Mouse (Mus musculus): ENCODE data around the gene Uhmk1. TPM values are rescaled to one million over a fixed set of nuclear protein-coding genes. Genes with fewer than 3 reads are reported as not detected.
A peak's percentile ranks its signal among the peaks of the same experiment; 100 is the strongest.

Uhmk1 gene
- total and polyA plus RNA-seq, 3 experiments, result 22.7 to 32.5 (median 25.0) TPM

DNA sequence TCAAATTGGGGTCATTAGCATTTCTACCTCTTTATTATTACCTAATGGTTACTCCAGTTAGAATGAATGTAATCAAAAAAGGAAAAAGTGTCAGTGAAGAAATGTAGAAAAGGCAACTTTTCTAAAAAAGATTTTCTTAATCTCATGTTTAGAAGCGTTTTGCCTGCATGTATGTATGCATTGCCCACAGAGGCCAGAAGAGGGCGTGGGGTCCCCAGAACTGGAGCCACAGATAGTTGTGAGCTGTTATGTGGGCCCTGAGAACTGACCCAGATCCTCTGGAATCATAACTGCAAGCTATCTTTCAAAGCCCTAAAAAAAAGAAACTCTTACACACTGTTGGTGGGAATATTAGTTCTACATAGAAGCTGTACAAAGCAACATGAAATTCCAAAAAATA, 59.9 kb downstream of the Uhmk1 start:
- H3K27ac ChIP-seq (ENCODE audit: insufficient read depth, low read depth), result no peak overlapping the region
- H3K4me1 ChIP-seq (ENCODE audit: control insufficient read depth in 1 of 2, insufficient read depth in 2 of 2), result peaks cover 5 to 33% of the 10 kb centered on the region in 2 experiments; a peak in 2 of 4 replicates
- H3K27me3 ChIP-seq (replicated peaks), result no peaks in the 10 kb centered on the region
- no peaks in the 10 kb centered on the region; the same call in 1 of the 2 replicates for H3K79me2 ChIP-seq (replicated peaks; ENCODE audit: control insufficient read depth, extremely low read depth, insufficient read depth, poor library complexity, severe bottlenecking)
- TF ChIP-seq CTCF (conservative IDR thresholded peaks at IDR 0.05 in 1 of 2, IDR thresholded peaks at IDR 0.05 in 1 of 2; ENCODE audit: low read depth in 2 of 2, low read length in 2 of 2) (peak in 1 of 2 experiments; percentile 35; a peak in 2 of 4 replicates), CHD1 (IDR thresholded peaks at IDR 0.05; ENCODE audit: low read depth, low read length) (no peak)
- no peaks in the 10 kb centered on the region for H3K9me3 ChIP-seq (replicated peaks; ENCODE audit: low read length)
- in situ Hi-C loops (cut with MboI; ENCODE audit: low pct_ligation_motif_present, low pct_unique_long_range_greater_than_20kb, low sequenced_read_pairs), result loop anchor here (25.0 kb wide), 1 partner anchor 618 kb away; the partner anchor contains the start of gene Nuf2
- dilution Hi-C loops (cut with MboI; ENCODE audit: extremely low pct_ligation_motif_present, extremely low pct_unique_long_range_greater_than_20kb, low sequenced_read_pairs), result no loop called here
- H3K36me3 ChIP-seq (replicated peaks in 1 of 2; ENCODE audit: control insufficient read depth in 1 of 2, insufficient read depth in 1 of 2, low read length in 1 of 2), result peaks cover 13 to 50% of the 10 kb centered on the region in 2 experiments
- H3K4me2 ChIP-seq (ENCODE audit: insufficient read depth, low read depth, poor library complexity, severe bottlenecking), result no peak overlapping the region
- no peak for DNase-seq (ENCODE audit: extremely low read depth)
- no peak overlapping the region for H3K9ac ChIP-seq (ENCODE audit: insufficient read depth, low read depth)
- H3K4me3 ChIP-seq (replicated peaks in 1 of 3; ENCODE audit: low read depth in 2 of 3, low read length in 2 of 3, poor library complexity in 1 of 3), result no peak overlapping the region

DNA sequence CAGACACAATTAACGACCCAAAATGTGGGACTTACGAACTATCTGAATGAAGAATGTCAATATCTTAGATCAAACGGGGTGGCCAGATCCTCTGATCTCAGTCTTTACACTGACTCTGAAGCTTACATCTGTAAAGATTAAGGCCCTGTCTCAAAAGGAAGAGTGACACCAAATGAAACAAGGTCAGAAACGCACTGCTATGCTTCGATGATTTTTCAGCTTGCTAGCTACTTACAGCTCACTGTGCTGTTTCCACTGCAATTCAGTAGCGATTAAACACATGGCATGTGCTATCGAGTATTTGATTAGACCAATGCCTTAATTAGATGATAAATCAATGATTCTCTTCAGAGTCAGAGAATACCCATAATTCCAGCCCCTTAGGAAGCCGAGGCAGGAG, 61.2 kb downstream of the Uhmk1 start:
- H3K27me3 ChIP-seq (replicated peaks), result no peaks in the 10 kb centered on the region
- dilution Hi-C loops (cut with MboI; ENCODE audit: extremely low pct_ligation_motif_present, extremely low pct_unique_long_range_greater_than_20kb, low sequenced_read_pairs), result no loop called here
- H3K36me3 ChIP-seq (replicated peaks in 1 of 2; ENCODE audit: control insufficient read depth in 1 of 2, insufficient read depth in 1 of 2, low read length in 1 of 2), result peaks cover 22 to 55% of the 10 kb centered on the region in 2 experiments
- no peaks in the 10 kb centered on the region; the same call in 1 of the 2 replicates for H3K79me2 ChIP-seq (replicated peaks; ENCODE audit: control insufficient read depth, extremely low read depth, insufficient read depth, poor library complexity, severe bottlenecking)
- H3K9me3 ChIP-seq (replicated peaks; ENCODE audit: low read length), result no peaks in the 10 kb centered on the region
- H3K4me3 ChIP-seq (replicated peaks in 1 of 3; ENCODE audit: low read depth in 2 of 3, low read length in 2 of 3, poor library complexity in 1 of 3), result no peak overlapping the region
- peaks cover 5 to 43% of the 10 kb centered on the region in 2 experiments; a peak in 2 of 4 replicates for H3K4me1 ChIP-seq (ENCODE audit: control insufficient read depth in 1 of 2, insufficient read depth in 2 of 2)
- 0 out of 2 replicates have a peak overlapping the region, but pooled peaks have one; percentile 30 for H3K9ac ChIP-seq (ENCODE audit: insufficient read depth, low read depth)
- H3K4me2 ChIP-seq (ENCODE audit: insufficient read depth, low read depth, poor library complexity, severe bottlenecking), result peak overlapping the region; percentile 55
- in situ Hi-C loops (cut with MboI; ENCODE audit: low pct_ligation_motif_present, low pct_unique_long_range_greater_than_20kb, low sequenced_read_pairs), result loop anchor here (25.0 kb wide), 1 partner anchor 617 kb away; the partner anchor contains the start of gene Nuf2
- DNase-seq (ENCODE audit: extremely low read depth), result peak; percentile 58
- peak overlapping the region; percentile 92 for H3K27ac ChIP-seq (ENCODE audit: insufficient read depth, low read depth)
- no peak; the same call in 1 of the 2 replicates for TF ChIP-seq ETS1 (conservative IDR thresholded peaks at IDR 0.05; ENCODE audit: low read depth, low read length)
- no peak for TF ChIP-seq GABPA (IDR thresholded peaks at IDR 0.05; ENCODE audit: insufficient replicate concordance, low read depth, low read length)
- peak; percentile 79 for TF ChIP-seq EP300 (IDR thresholded peaks at IDR 0.05; ENCODE audit: low read length)
- TF ChIP-seq MAFK (IDR thresholded peaks at IDR 0.05; ENCODE audit: insufficient replicate concordance, low read length), result no peak
- no peak for TF ChIP-seq POLR2AphosphoS2 (IDR thresholded peaks at IDR 0.05; ENCODE audit: low read depth, low read length)
- no peak for TF ChIP-seq RCOR1 (conservative IDR thresholded peaks at IDR 0.05; ENCODE audit: low read depth, low read length)
- TF ChIP-seq ZMIZ1 (IDR thresholded peaks at IDR 0.05; ENCODE audit: low read depth, low read length), result no peak
- no peak for TF ChIP-seq E2F4 (IDR thresholded peaks at IDR 0.05; ENCODE audit: insufficient replicate concordance, low read depth, low read length)
- TF ChIP-seq MAZ (IDR thresholded peaks at IDR 0.05; ENCODE audit: low read depth, low read length), result no peak
- TF ChIP-seq MYC (IDR thresholded peaks at IDR 0.05; ENCODE audit: low read depth, low read length), result peak; percentile 80
- peak; percentile 20; the same call in 1 of the 2 replicates for TF ChIP-seq TCF12 (IDR thresholded peaks at IDR 0.05; ENCODE audit: low read depth, low read length)
- no peak for TF ChIP-seq USF2 (conservative IDR thresholded peaks at IDR 0.05; ENCODE audit: low read depth, low read length)
- peak; percentile 64 for TF ChIP-seq MAX (IDR thresholded peaks at IDR 0.05; ENCODE audit: low read length)
- 0 out of 2 replicates have a peak, but pooled peaks have one; percentile 57 for TF ChIP-seq CHD1 (IDR thresholded peaks at IDR 0.05; ENCODE audit: low read depth, low read length)
- peak; percentile 37; the same call in 1 of the 2 replicates for TF ChIP-seq MEF2A (IDR thresholded peaks at IDR 0.05; ENCODE audit: borderline replicate concordance, low read depth, low read length)
- TF ChIP-seq JUN (IDR thresholded peaks at IDR 0.05; ENCODE audit: insufficient read depth, low read depth, low read length), result no peak
- TF ChIP-seq ZKSCAN1 (IDR thresholded peaks at IDR 0.05; ENCODE audit: borderline replicate concordance, low read depth, low read length), result no peak
- TF ChIP-seq SMC3 (IDR thresholded peaks at IDR 0.05; ENCODE audit: low read depth, low read length), result no peak
- TF ChIP-seq NRF1 (IDR thresholded peaks at IDR 0.05; ENCODE audit: low read depth, low read length), result no peak
- TF ChIP-seq KAT2A (IDR thresholded peaks at IDR 0.05; ENCODE audit: insufficient replicate concordance, low read length), result no peak
- TF ChIP-seq ELF1 (IDR thresholded peaks at IDR 0.05; ENCODE audit: low read depth, low read length), result no peak
- peak; percentile 64 for TF ChIP-seq JUND (conservative IDR thresholded peaks at IDR 0.05; ENCODE audit: low read depth, low read length)
- TF ChIP-seq TBP (conservative IDR thresholded peaks at IDR 0.05; ENCODE audit: low read depth, low read length), result no peak
- peak; percentile 79 for TF ChIP-seq IRF4 (IDR thresholded peaks at IDR 0.05; ENCODE audit: low read depth, low read length)
- peak; percentile 65; the same call in 1 of the 2 replicates for TF ChIP-seq MXI1 (IDR thresholded peaks at IDR 0.05; ENCODE audit: low read depth, low read length)
- TF ChIP-seq RAD21 (IDR thresholded peaks at IDR 0.05; ENCODE audit: low read depth, low read length), result no peak
- no peak for TF ChIP-seq PAX5 (IDR thresholded peaks at IDR 0.05; ENCODE audit: low read length)
- TF ChIP-seq CHD2 (IDR thresholded peaks at IDR 0.05; ENCODE audit: low read length), result no peak
- TF ChIP-seq NELFE (IDR thresholded peaks at IDR 0.05; ENCODE audit: low read depth, low read length), result no peak
- no peak for TF ChIP-seq CTCF (conservative IDR thresholded peaks at IDR 0.05 in 1 of 2, IDR thresholded peaks at IDR 0.05 in 1 of 2; ENCODE audit: low read depth in 2 of 2, low read length in 2 of 2)
- TF ChIP-seq SIN3A (IDR thresholded peaks at IDR 0.05; ENCODE audit: low read length), result no peak
- no peak for TF ChIP-seq POLR2A (IDR thresholded peaks at IDR 0.05; ENCODE audit: low read depth, low read length)

Data from CH12.LX (cell line).